Mouse (Mus musculus) heart, postnatal 4 days (tissue): ENCODE data around the gene Shisa7. TPM values are rescaled to one million over a fixed set of nuclear protein-coding genes. Genes with fewer than 3 reads are reported as not detected.
"Not testable (repeated sequence)": the region's sequence is repeated elsewhere in the genome, so short reads cannot be mapped to it uniquely, and the experiment has no call there.

ENCODE experiments used
- DNase-seq: peaks from one replicate; pipeline ENCODE4 v3.0.0; 2021
- total RNA-seq, 2 experiments: library from RNA; stranded (reverse); gene quantifications; 2 replicates each; pipeline ENCODE4 v1.2.3; 2021

Gene Shisa7
- total RNA-seq, 2 experiments from 2014 or later = 0.20 TPM; not detected in 1

DNA sequence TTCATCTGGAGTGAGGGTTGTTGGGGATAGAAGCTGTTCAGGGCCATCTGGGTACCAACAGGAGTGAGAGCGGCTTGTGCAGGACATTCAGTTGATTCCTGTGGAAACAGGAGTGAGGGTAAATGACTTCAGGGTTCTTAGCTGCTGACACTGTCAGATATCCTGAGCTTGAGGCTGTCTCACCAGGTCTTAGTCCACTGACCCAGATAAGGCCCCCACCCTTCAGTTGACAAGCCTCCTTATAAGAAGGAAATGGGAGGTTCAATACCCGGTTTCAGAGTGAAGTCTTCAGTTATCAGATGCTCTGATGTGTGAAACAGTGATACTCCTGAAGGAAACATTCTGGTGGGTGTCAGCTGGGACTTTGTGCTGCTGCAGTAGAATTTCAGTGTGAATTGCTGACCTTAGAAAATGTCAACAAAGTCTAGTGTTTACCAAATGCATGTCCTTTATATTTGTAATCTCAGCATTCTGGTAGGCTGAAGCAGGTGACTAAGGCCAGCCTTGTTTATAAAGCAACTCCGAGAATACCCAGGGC is 49.8 kb downstream of the Shisa7 start:
- DNase-seq = no peak

DNA sequence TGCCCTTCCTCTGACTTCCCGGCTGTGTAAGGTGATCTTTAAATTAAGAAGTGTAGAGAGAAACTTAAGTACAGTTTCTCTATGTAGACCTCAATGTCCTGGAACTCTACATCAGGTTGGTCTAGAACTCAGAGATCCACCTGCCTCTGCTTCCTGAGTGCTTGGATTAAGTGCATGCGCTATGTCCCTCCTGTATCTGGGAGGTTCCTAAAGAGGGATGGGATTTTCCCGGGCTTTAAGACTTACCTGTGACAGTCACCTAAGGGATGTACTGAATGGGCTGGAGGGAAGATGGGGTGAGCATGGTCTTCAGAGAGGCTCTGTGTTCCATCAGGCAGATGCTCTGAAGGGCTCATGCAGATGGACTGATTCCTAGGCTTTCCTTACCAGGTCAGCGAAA is 50.8 kb downstream of the Shisa7 start:
- no peak for DNase-seq

DNA sequence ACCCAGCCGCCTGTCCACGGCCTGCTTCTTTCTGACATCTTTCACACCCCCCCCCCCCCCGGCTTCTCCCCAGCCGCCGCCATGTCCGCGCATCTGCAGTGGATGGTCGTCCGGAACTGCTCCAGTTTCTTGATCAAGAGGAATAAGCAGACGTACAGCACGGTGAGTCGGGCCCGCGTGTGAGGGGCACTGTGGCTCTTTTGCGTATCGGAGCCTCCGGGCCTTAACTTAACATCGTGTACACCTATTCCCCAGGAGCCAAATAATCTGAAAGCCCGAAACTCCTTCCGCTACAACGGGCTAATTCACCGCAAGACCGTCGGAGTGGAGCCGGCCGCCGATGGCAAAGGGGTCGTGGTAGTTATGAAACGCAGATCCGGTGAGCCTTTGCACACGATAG is 51.2 kb downstream of the Shisa7 start:
- not testable (repeated sequence) for DNase-seq

DNA sequence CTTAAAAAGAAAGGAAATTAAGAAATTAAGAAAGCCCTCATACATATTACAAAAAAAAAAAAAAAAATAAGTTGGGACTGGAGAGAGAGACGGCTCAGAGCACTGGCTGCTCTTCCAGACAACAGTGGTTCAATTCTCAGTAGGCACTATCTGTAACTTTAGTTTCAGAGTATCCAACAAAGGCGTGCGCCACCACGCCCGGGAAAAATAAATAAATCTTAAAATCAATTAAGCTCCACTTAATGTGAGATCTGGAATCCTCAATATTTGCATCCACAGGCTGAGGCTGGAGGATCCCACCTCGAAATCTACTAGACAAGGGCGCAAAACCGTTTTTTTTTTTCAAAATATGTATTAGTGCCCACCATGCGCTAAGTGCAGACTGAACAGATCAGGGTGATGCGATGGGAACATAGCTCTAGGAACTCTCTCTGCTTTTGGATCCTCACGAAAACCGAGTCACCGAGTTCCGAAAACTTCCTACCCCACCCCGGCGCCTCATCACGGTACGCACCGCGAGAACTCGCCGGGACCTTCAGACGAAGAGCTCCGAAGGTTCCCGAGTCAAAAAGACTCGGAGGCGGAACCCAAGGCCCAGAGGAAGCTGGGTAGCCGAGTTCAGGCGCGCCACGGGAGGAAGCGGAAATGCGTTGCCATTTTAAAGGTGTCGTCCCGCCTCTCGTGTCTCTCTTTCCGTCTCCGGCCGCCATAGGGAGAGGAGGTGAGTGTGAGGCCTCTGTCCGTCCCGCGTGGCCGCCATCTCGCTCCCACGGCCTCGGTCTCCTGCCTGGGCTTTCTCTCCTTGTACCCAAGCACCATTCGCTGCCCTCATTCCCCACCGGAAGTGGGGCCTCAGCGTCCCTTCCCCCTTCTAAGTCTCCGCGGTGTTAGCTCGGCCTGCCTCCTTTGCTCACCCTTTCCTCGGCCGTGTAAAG is 52.0 kb downstream of the Shisa7 start, which contains the start of gene Rpl28:
Rpl28 (plus strand) TSS at position 597 of the 935 bp plus-strand sequence.
- DNase-seq = peak; percentile 96

DNA sequence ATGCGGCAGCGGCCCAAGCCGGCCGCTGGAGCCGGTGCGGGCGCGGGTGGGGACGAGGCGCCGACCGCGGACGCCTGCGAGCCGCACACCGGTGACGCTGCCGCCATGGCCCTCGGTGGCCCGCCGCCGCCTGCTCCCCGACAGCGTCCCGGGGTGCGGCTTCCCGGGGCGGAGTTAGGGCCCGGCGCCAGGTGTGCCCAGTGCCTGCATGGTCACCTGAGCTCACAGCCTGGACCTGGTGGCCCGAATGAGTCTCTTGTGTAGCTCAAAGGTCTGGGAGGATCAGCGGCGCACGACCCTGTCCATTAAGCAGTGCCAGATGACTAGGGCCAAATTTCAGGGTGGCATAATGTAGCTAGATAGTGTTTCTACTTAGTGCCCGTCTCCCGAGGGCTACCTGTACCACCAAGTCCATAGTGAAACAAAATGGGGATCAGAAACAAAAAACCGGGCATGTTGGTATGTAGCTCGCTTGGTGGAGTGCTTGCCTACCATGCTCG is 55.0 kb downstream of the Shisa7 start, which contains the start of gene Tmem238:
Tmem238 (minus strand) TSS at position 221 of the 500 bp plus-strand sequence.
- peak; percentile 61 for DNase-seq

DNA sequence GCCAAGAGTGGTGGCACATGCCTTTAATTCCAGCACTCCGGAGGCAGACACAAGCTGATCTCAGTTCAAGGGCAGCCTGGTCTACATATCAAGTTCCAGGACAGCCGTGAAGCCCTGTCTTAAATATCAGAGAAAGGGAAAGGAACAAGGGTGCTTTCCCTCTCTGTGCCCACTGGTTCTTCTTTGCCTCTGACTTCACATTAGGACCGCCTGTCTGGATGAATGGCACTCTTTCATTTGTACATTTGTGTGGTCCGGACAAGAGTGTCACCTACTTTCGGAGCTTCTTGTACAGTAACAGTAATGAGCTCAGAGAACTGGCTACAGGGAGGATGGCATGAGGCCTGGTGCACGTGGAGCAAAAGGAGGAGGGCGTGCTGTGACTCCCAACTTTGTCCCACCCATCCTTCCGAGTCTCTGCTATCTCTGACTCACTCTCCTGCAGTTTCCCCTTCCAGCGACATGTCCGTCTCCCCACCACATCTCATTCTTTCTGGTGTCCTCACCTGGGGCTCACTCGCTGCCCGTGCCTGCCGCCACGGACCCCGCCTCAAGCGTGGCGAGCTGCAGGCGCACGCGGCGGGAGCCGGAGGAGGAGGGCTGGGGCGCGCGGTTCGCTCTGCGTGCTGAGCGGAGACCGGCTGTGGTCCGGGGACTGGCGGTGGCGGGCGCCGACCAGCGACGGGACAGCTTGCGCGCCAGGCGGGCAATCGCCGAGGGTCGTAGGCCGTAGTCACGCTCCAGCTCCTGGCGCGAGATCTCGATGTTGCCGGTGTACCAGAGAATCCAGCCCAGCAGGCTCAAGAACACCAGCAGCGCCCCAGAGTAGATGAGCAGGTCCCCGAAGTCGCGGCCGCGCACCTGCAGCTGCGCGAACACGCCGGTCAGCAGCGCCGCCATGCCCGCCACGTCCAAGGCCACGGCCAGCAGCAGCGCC is 55.7 kb downstream of the Shisa7 start:
- peak; percentile 73 for DNase-seq

DNA sequence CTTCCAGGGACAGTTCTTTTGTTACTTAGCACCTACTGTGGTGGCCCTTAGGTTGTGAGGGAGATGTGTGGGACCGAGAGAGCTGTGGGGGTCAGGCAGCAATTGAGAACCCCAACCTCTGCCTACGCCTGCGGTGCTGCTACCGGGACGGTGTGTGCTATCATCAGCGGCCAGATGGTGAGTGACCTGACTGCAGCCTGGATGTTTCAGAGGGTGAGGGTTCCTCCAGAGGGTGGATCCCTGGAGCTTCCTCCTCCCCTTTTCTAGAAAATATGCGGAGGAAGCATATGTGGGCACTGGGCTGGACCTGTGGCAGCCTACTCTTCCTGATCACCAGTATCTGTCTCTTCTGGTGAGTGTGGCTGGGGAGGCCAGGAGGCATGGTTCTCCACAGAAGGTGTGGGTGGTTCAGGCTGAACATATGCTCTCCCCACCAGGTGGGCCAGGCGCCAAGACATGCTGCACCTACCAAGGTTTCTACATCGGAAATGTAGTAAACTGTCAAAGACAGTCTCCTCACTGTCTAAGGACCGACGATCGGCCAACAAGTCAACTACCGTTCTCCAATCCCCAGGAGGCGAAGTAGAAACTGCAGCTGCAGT is 60.7 kb downstream of the Shisa7 start:
- DNase-seq = no peak

DNA sequence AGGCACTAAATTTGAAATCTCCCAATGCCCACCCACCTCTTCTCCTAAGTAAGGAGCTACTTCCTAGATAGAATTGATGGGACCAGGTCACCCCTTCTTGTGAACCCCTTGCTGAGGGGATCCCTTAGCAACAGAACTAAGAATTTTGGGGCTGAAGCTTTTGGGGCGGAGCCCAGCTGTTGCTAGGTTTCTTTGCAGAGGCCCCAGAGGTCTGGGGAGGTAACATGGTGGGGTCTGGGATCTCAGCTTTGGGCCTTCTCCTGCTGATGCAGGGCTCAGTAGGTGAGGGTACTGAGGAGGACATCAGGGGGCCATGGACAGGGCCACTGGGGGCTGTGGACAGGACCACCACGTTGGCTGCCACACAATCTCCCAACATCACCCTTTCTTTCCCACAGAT is 61.7 kb downstream of the Shisa7 start, which contains the start of the genes Il11 and Tmem190:
Il11 (minus strand) TSS at position 101 of the 400 bp plus-strand sequence.
Tmem190 (plus strand) TSS at position 179 of the 400 bp plus-strand sequence.
- DNase-seq = no peak

DNA sequence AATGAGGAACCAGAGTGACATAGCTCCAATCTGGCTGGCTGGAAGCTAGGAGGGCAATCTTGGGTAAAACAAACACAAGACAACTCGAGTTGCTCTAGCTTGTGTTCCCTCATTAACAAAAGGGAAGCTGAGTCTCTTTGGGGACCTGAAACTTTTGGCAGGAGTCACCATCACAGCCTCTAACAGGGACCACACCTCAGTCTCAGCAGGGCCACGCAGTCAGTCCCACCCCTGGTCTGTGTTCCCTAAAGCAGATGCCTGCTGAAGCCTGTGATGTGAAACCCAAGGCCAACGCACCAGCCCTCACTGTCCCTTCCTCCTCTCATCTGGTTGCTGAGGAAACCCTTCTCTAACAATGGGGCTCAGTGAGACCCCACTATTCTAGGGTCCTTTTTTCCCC is 62.4 kb downstream of the Shisa7 start:
- no peak for DNase-seq

DNA sequence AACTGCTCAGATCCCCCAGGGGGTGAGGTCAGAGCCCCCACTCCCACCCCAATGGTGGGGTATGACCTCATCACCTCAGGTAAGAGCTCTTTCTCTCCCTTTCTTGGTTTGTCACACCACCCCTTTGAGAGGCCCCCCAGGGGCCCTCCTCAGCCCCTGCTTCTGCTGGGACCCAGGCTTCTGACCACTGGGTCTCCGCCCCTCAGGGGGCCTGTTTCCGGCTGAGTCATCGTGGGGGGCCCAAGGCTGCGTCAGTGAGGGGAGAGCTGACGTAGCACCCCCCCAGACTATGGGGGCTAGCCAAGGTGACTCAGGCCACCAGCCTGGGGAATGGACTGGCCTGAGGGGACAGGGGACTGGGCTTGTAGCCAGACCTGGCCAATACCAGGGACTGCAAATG is 64.6 kb downstream of the Shisa7 start:
- DNase-seq = no peak

DNA sequence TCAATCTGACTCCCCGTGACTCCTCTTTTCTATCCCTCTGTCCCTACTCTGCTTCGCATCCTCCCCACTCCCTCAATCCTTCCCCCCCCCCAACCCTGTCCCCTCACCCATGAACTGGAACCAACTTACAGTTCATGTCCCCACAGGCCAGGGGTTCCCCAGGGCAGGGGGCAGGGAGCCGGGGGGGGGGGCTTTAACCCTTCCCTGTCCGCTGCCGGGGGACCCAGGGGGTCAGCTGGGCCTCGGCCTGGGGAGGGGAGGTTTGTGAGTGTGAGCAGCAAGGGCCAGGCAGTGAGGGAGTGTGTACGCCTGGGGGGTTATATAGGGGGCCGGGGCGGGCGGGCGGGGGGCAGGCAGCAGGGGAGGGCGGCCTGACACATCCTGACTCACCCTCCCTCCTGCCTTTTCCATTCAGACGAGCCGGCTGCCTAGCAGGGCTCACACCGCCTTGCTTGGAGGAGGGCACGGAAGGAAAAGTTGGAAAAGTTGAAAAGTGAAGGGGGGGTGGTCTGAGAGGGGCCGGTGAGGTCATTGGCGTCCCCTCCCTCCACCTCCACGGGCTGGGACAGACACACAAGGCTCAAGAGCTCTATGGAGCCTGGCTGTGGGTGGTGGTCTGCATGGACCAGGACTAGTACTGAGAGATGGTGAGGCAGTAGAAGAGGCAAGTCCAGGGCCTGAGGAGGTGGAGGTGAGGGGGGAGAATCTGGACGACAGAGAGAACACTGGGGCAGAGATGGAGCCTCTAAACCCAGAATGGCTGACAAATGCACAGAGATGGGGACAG is 66.5 kb downstream of the Shisa7 start:
- no peak for DNase-seq

DNA sequence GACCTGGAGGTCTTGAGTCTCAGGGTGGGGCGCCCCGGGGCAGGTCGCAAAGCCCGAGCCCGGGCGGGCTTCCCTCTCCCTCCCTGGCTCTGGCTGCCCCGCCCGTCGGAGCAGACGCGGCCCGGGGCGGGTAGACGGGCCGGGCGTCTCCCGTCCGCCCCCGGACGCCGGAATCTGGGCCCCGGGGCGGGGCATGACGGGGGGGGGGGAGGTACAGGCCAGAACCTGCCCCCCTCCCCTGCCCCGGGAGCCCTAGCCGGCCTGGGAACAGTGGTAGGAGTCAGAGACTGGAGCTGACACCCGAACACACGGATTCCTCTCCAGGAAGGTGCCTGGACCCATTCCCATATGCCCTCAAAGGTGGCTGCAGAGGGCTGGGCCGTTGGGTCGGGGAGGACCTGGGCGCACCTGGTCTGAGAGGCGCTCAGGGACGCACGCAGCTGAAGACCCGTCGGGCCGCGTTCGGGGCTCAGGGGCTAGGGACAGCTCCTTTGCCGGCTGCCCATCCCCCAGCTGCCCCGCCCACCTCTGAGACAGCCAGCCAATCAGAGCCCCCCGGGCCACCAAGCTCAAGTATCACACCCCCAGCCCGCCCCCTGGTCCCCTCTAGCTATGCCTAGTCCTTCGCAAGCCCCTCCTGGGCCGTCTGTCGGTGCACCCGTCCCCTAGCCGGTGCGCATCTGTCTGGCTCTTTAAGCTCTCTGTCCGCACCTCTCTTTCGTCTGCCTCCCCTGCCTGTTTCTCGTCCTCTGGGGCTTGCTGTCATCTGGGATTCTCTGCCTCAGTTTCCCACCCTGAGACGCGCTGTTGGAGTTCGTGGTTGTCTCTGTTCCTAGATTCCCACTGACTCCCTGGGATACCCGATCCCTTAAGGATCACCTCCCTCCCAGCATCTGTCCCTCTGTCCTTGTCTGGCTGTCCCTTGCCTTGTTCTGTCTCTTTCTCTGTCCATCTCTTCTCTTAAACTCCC is 67.3 kb downstream of the Shisa7 start:
- DNase-seq = peak; percentile 74

DNA sequence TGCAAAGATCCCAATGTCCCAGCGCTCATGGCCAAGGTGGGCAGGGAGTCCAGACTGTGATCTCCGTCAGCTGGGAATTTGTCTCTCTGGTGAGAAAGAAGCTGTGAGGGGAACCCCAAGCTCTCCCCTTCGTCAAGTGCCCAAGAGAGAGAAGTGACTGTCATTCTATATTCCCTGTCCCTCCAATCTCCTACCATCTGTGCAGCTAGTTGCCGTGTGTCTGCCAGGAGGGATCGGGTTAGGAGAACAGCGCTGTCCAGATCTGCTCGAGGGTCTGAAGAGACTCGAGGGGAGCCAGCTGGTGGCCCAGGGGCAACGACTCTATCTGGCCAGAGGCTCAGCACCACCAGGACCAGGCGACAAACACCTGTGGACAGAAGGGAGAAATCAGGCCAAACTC is 68.4 kb downstream of the Shisa7 start:
- DNase-seq = no peak

Other genes with a start within 250 kb of the Shisa7 start
- not detected for gene Ptprh, start 240.7 kb downstream of the Shisa7 start, total RNA-seq
- 1 to 10 TPM; 6.6 to 8.5 TPM for gene Tmem86b, start 213.3 kb downstream of the Shisa7 start, total RNA-seq
- gene Ppp6r1, start 185.7 kb downstream of the Shisa7 start, total RNA-seq = 10 to 100 TPM; 79.1 to 81.3 TPM
- gene Hspbp1, start 159.6 kb downstream of the Shisa7 start, total RNA-seq = 10 to 100 TPM; 51.5 to 54.7 TPM
- 1 to 10 TPM; 4.1 to 5.9 TPM for gene Brsk1, start 154.1 kb downstream of the Shisa7 start, total RNA-seq
- under 1 TPM in 1 of 2 experiments, not detected in 1; 0.12 TPM for gene Tmem150b, start 119.4 kb downstream of the Shisa7 start, total RNA-seq
- 10 to 100 TPM; 41.6 to 43.5 TPM for gene Kmt5c, start 104.6 kb downstream of the Shisa7 start, total RNA-seq
- gene Cox6b2, start 91.6 kb downstream of the Shisa7 start, total RNA-seq = 10 to 100 TPM; 11.7 to 16.9 TPM
- gene Fam71e2, start 73.4 kb downstream of the Shisa7 start, total RNA-seq = not detected
- gene Il11, start 61.8 kb downstream of the Shisa7 start, total RNA-seq = under 1 TPM in 1 of 2 experiments, not detected in 1; 0.23 TPM
- gene Tmem190, start 61.8 kb downstream of the Shisa7 start, total RNA-seq = not detected
- gene Tmem238, start 55.0 kb downstream of the Shisa7 start, total RNA-seq = 1 to 10 TPM; 2.7 to 5.1 TPM
- gene Rpl28, start 51.8 kb downstream of the Shisa7 start, total RNA-seq = 100 to 1,000 TPM; 726 to 732 TPM
- gene Ube2s, start 32.1 kb downstream of the Shisa7 start, total RNA-seq = 100 to 1,000 TPM; 281 to 285 TPM
- gene Isoc2b, start 25.6 kb upstream of the Shisa7 start, total RNA-seq = 1 to 10 TPM; 1.6 to 2.3 TPM
- gene Isoc2a, start 32.5 kb upstream of the Shisa7 start, total RNA-seq = 10 to 100 TPM; 14.7 to 15.5 TPM
- gene Gm36210, start 61.8 kb upstream of the Shisa7 start, total RNA-seq = not detected
- gene Zfp628, start 70.5 kb upstream of the Shisa7 start, total RNA-seq = 10 to 100 TPM; 14.7 to 16.7 TPM
- 1 to 10 TPM; 3.9 to 6.2 TPM for gene Nat14, start 77.3 kb upstream of the Shisa7 start, total RNA-seq
- 10 to 100 TPM in 1 of 2 experiments, 1 to 10 TPM in 1; 8.7 to 11.1 TPM for gene Ssc5d, start 81.1 kb upstream of the Shisa7 start, total RNA-seq
- 10 to 100 TPM; 10.6 TPM for gene Sbk2, start 119.7 kb upstream of the Shisa7 start, total RNA-seq
- 10 to 100 TPM; 21.0 to 24.3 TPM for gene Sbk3, start 126.5 kb upstream of the Shisa7 start, total RNA-seq
- 10 to 100 TPM; 28.4 to 38.0 TPM for gene Zfp579, start 151.5 kb upstream of the Shisa7 start, total RNA-seq
- gene Zfp524, start 169.7 kb upstream of the Shisa7 start, total RNA-seq = 1 to 10 TPM; 6.0 to 6.4 TPM
- 10 to 100 TPM; 26.4 to 26.9 TPM for gene Fiz1, start 170.0 kb upstream of the Shisa7 start, total RNA-seq
- gene Gm44973, start 170.8 kb upstream of the Shisa7 start, total RNA-seq = not detected
- 10 to 100 TPM; 26.0 to 26.6 TPM for gene Zfp865, start 175.7 kb upstream of the Shisa7 start, total RNA-seq
- under 1 TPM in 1 of 2 experiments, not detected in 1; 0.61 TPM for gene Ccdc106, start 175.9 kb upstream of the Shisa7 start, total RNA-seq
- under 1 TPM in 1 of 2 experiments, not detected in 1; 0.57 TPM for gene 4632433K11Rik, start 189.4 kb upstream of the Shisa7 start, total RNA-seq
- gene Zfp784, start 193.8 kb upstream of the Shisa7 start, total RNA-seq = 1 to 10 TPM; 5.4 to 6.0 TPM
- 10 to 100 TPM; 12.2 to 13.2 TPM for gene Zfp580, start 206.8 kb upstream of the Shisa7 start, total RNA-seq
- 100 to 1,000 TPM; 136 to 145 TPM for gene U2af2, start 217.4 kb upstream of the Shisa7 start, total RNA-seq
- gene Epn1, start 235.5 kb upstream of the Shisa7 start, total RNA-seq = 100 to 1,000 TPM; 171 to 183 TPM